Mouse (Mus musculus) kidney, adult 8-10 months (tissue): ENCODE measurements around the gene Opn1sw.

Source experiments
- DNase-seq, 2 experiments: peaks; one replicate each; pipeline ENCODE4 v3.0.0; 2022

Gene Opn1sw

DNA sequence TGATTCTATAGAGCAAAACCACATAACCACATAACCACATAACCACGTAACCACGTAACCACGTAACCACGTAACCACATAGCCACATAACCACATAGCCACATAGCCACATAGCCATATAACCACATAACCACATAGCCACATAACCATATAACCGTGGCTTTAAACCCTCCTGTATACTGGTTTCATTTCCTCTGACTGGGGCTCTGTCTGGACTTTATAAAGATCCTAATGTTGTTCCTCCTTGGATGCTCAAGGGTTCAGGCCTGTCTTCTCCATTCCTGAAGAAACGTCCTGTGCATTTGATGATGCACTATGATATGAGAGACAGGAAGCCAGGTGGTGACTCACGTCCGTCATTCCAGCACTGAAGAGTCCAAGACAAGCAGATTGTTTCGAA, 61.3 kb downstream of the Opn1sw start:
- no peak for DNase-seq
